Mouse (Mus musculus) MEL (cell line): ENCODE data around the gene Tmeff1. TPM values are rescaled to one million over a fixed set of nuclear protein-coding genes. Genes with fewer than 3 reads are reported as not detected.

Source experiments
- DNase-seq: peaks from one replicate; pipeline ENCODE4 v3.0.0; 2011; ENCODE audit warnings: low read depth, low spot score
- H3K27ac ChIP-seq: 2 replicates; pipeline ENCODE4 v1.5.1; 2012; ENCODE audit warnings: low read depth, mild to moderate bottlenecking, control low read depth, low read length, moderate library complexity; ENCODE audit not compliant: control insufficient read depth
- H3K27me3 ChIP-seq, 2 experiments: fragments of 150-350 bp in 1 of 2; sonication (generic) in 1 of 2; 2 replicates each; pipeline ENCODE4 v1.6.1; 2012; ENCODE audit warnings: low read length in 2 of 2, mild to moderate bottlenecking in 2 of 2, improper control_type of control experiment in 1 of 2, moderate library complexity in 1 of 2; ENCODE audit not compliant: insufficient read depth in 2 of 2, control insufficient read depth in 1 of 2
- H3K36me3 ChIP-seq, 2 experiments: 2 replicates each; pipeline ENCODE4 v1.6.1; 2012 to 2014; ENCODE audit warnings: low read length in 2 of 2, improper control_type of control experiment in 1 of 2, inconsistent platforms in 1 of 2, mild to moderate bottlenecking in 1 of 2; ENCODE audit not compliant: insufficient read depth in 2 of 2, control insufficient read depth in 1 of 2
- H3K4me1 ChIP-seq, 2 experiments: fragments of 150-350 bp in 1 of 2; sonication (generic) in 1 of 2; 2 replicates each; pipeline ENCODE4 v1.6.1; 2012; ENCODE audit warnings: low read length in 2 of 2, improper control_type of control experiment in 1 of 2, mild to moderate bottlenecking in 1 of 2; ENCODE audit not compliant: insufficient read depth in 2 of 2, control insufficient read depth in 1 of 2
- H3K4me3 ChIP-seq, 2 experiments: fragments of 150-350 bp in 1 of 2; sonication (generic) in 1 of 2; 2 replicates each; pipeline ENCODE4 v1.5.1; 2012; ENCODE audit warnings: low read depth in 2 of 2, low read length in 2 of 2, mild to moderate bottlenecking in 2 of 2, moderate library complexity in 2 of 2, control low read depth in 1 of 2, improper control_type of control experiment in 1 of 2; ENCODE audit not compliant: control insufficient read depth in 1 of 2, insufficient read depth in 1 of 2
- H3K79me2 ChIP-seq: 2 replicates; pipeline ENCODE4 v1.6.1; 2012; ENCODE audit warnings: mild to moderate bottlenecking, low read length, moderate library complexity; ENCODE audit not compliant: control insufficient read depth, poor library complexity, insufficient read depth
- H3K9ac ChIP-seq: 2 replicates; pipeline ENCODE4 v1.6.1; 2012; ENCODE audit warnings: low read depth, mild to moderate bottlenecking, control low read depth, low read length, moderate library complexity; ENCODE audit not compliant: control insufficient read depth, poor library complexity, severe bottlenecking
- H3K9me3 ChIP-seq: fragments of 150-350 bp; sonication (generic); replicated peaks from 2 replicates; pipeline ENCODE4 v1.6.1; 2012; ENCODE audit warnings: mild to moderate bottlenecking, low read length, improper control_type of control experiment, moderate library complexity; ENCODE audit not compliant: insufficient read depth
- BHLHE40 ChIP-seq: IDR thresholded peaks from 2 replicates; pipeline ENCODE4 v1.6.1; 2012; ENCODE audit warnings: low read depth, mild to moderate bottlenecking, inconsistent platforms, low read length, improper control_type of control experiment, borderline replicate concordance
- CTCF ChIP-seq, 3 experiments: IDR thresholded peaks in 2 of 3; conservative IDR thresholded peaks in 1 of 3; 2 replicates each; pipeline ENCODE4 v1.5.1; 2011 to 2012; ENCODE audit warnings: low read length in 3 of 3, low read depth in 2 of 3, mild to moderate bottlenecking in 2 of 3, improper control_type of control experiment in 1 of 3, inconsistent platforms in 1 of 3, mixed read lengths in 1 of 3, moderate library complexity in 1 of 3; ENCODE audit not compliant: control insufficient read depth in 1 of 3, insufficient read depth in 1 of 3, poor library complexity in 1 of 3, severe bottlenecking in 1 of 3
- E2F4 ChIP-seq: IDR thresholded peaks from 2 replicates; pipeline ENCODE4 v1.6.1; 2011; ENCODE audit warnings: low read depth, low read length, improper control_type of control experiment, borderline replicate concordance
- ELF1 ChIP-seq: IDR thresholded peaks from 2 replicates; pipeline ENCODE4 v1.6.1; 2014; ENCODE audit warnings: low read depth, mild to moderate bottlenecking, inconsistent platforms, low read length, improper control_type of control experiment, moderate library complexity
- EP300 ChIP-seq, 2 experiments: IDR thresholded peaks; 2 replicates each; pipeline ENCODE4 v1.6.1; 2011; ENCODE audit warnings: improper control_type of control experiment in 2 of 2, low read length in 2 of 2, low read depth in 1 of 2, mild to moderate bottlenecking in 1 of 2
- ETS1 ChIP-seq: IDR thresholded peaks from 2 replicates; pipeline ENCODE4 v1.6.1; 2012; ENCODE audit warnings: low read depth, mild to moderate bottlenecking, inconsistent platforms, low read length, improper control_type of control experiment, moderate library complexity
- GATA1 ChIP-seq: IDR thresholded peaks from 2 replicates; pipeline ENCODE4 v1.6.1; 2011; ENCODE audit warnings: low read depth, low read length, improper control_type of control experiment
- KAT2A ChIP-seq: conservative IDR thresholded peaks from 2 replicates; pipeline ENCODE4 v1.6.1; 2012; ENCODE audit warnings: low read depth, low read length, improper control_type of control experiment, inconsistent platforms
- MAFK ChIP-seq: IDR thresholded peaks from 2 replicates; pipeline ENCODE4 v1.6.1; 2011; ENCODE audit warnings: low read depth, mild to moderate bottlenecking, low read length, improper control_type of control experiment, borderline replicate concordance
- MEF2A ChIP-seq: IDR thresholded peaks from 2 replicates; pipeline ENCODE4 v1.6.1; 2014; ENCODE audit warnings: low read depth, mild to moderate bottlenecking, inconsistent platforms, low read length, improper control_type of control experiment; ENCODE audit not compliant: poor library complexity, insufficient replicate concordance, severe bottlenecking; ENCODE audit errors: extremely low read depth
- MYB ChIP-seq: IDR thresholded peaks from 2 replicates; pipeline ENCODE4 v1.6.1; 2011; ENCODE audit warnings: mild to moderate bottlenecking, low read depth, low read length, improper control_type of control experiment
- MYC ChIP-seq: IDR thresholded peaks from 2 replicates; pipeline ENCODE4 v1.6.1; 2011; ENCODE audit warnings: low read depth, mild to moderate bottlenecking, low read length, improper control_type of control experiment, moderate library complexity
- NRF1 ChIP-seq: IDR thresholded peaks from 2 replicates; pipeline ENCODE4 v1.6.1; 2014; ENCODE audit warnings: low read depth, mild to moderate bottlenecking, inconsistent platforms, low read length, improper control_type of control experiment, moderate library complexity; ENCODE audit not compliant: poor library complexity, insufficient read depth, severe bottlenecking
- POLR2A ChIP-seq, 2 experiments: IDR thresholded peaks; 2 replicates each; pipeline ENCODE4 v1.6.1; 2011 to 2012; ENCODE audit warnings: low read length in 2 of 2, mild to moderate bottlenecking in 2 of 2, control low read depth in 1 of 2, improper control_type of control experiment in 1 of 2, low read depth in 1 of 2, moderate library complexity in 1 of 2; ENCODE audit not compliant: control insufficient read depth in 1 of 2, insufficient read depth in 1 of 2, poor library complexity in 1 of 2
- RAD21 ChIP-seq: IDR thresholded peaks from 2 replicates; pipeline ENCODE4 v1.6.1; 2011; ENCODE audit warnings: mild to moderate bottlenecking, low read depth, low read length, improper control_type of control experiment
- SMC3 ChIP-seq: IDR thresholded peaks from 2 replicates; pipeline ENCODE4 v1.6.1; 2011; ENCODE audit warnings: low read depth, low read length, improper control_type of control experiment
- USF1 ChIP-seq: IDR thresholded peaks from 2 replicates; pipeline ENCODE4 v1.6.1; 2014; ENCODE audit warnings: low read depth, mild to moderate bottlenecking, inconsistent platforms, low read length, improper control_type of control experiment, moderate library complexity
- USF2 ChIP-seq, 2 experiments: IDR thresholded peaks; 2 replicates each; pipeline ENCODE4 v1.6.1; 2011 to 2012; ENCODE audit warnings: improper control_type of control experiment in 2 of 2, low read length in 2 of 2, borderline replicate concordance in 1 of 2, inconsistent platforms in 1 of 2, low read depth in 1 of 2, mild to moderate bottlenecking in 1 of 2; ENCODE audit not compliant: insufficient read depth in 1 of 2
- ZC3H11A ChIP-seq: IDR thresholded peaks from 2 replicates; pipeline ENCODE4 v1.6.1; 2012; ENCODE audit warnings: low read depth, mild to moderate bottlenecking, inconsistent platforms, low read length, improper control_type of control experiment
- ZKSCAN1 ChIP-seq: IDR thresholded peaks from 2 replicates; pipeline ENCODE4 v1.6.1; 2012; ENCODE audit warnings: low read depth, mild to moderate bottlenecking, inconsistent platforms, low read length, improper control_type of control experiment, moderate library complexity
- ZMIZ1 ChIP-seq: IDR thresholded peaks from 2 replicates; pipeline ENCODE4 v1.6.1; 2012; ENCODE audit warnings: low read depth, mild to moderate bottlenecking, inconsistent platforms, low read length, improper control_type of control experiment, moderate library complexity
- polyA plus RNA-seq, 2 experiments: library from polyadenylated mRNA; stranded (reverse) in 1 of 2; unstranded in 1 of 2; fragments of >175 nt in 1 of 2; fragments of >200 nt in 1 of 2; gene quantifications; 2 replicates each; pipeline versions ENCODE4 v1.2.1 to v1.2.4; 2012; ENCODE audit warnings: low replicate concordance in 2 of 2, low read depth in 1 of 2; ENCODE audit not compliant: insufficient read length in 2 of 2, insufficient read depth in 1 of 2, missing spikeins in 1 of 2
- total RNA-seq: library from RNA; depleted of rRNA; stranded (reverse); fragments of 300-350 nt; gene quantifications from 2 replicates; pipeline ENCODE4 v1.2.3, GENCODE M21; 2012

The Tmeff1 gene
- total and polyA plus RNA-seq, 3 experiments, result not detected

GRCm38 (mm10) chr4:48545966-48546365, 39.0 kb upstream of the Tmeff1 start:
- TF ChIP-seq EP300 (IDR thresholded peaks at IDR 0.05; ENCODE audit: low read depth in 1 of 2, low read length in 2 of 2) (no peak), ZKSCAN1 (no peak), GATA1 (no peak), ELF1 (no peak), USF1 (no peak), ZMIZ1 (no peak), SMC3 (no peak), POLR2A (IDR thresholded peaks at IDR 0.05; ENCODE audit: control insufficient read depth in 1 of 2, insufficient read depth in 1 of 2, low read depth in 1 of 2, low read length in 2 of 2, poor library complexity in 1 of 2) (no peak)
- Histone ChIP-seq H3K9ac (no peak overlapping the region), H3K4me3 (no peak overlapping the region), H3K36me3 (no peaks in the 10 kb centered on the region), H3K79me2 (no peaks in the 10 kb centered on the region), H3K9me3 (no peaks in the 10 kb centered on the region), H3K27ac (no peak overlapping the region), H3K4me1 (no peaks in the 10 kb centered on the region), H3K27me3 (no peaks in the 10 kb centered on the region)
- peak; percentile 38 for DNase-seq

- no peak for TF ChIP-seq MEF2A
- TF ChIP-seq GATA1, result no peak
- TF ChIP-seq E2F4, result no peak
- no peak for TF ChIP-seq NRF1
- no peak for TF ChIP-seq ZMIZ1
- TF ChIP-seq EP300 (IDR thresholded peaks at IDR 0.05; ENCODE audit: low read depth in 1 of 2, low read length in 2 of 2), result no peak
- TF ChIP-seq BHLHE40, result no peak
- no peak for TF ChIP-seq POLR2A (IDR thresholded peaks at IDR 0.05; ENCODE audit: control insufficient read depth in 1 of 2, insufficient read depth in 1 of 2, low read depth in 1 of 2, low read length in 2 of 2, poor library complexity in 1 of 2)
- TF ChIP-seq USF2 (IDR thresholded peaks at IDR 0.05; ENCODE audit: borderline replicate concordance in 1 of 2, insufficient read depth in 1 of 2, low read depth in 1 of 2, low read length in 2 of 2), result no peak
- TF ChIP-seq MYB, result no peak
- no peak for TF ChIP-seq USF1
- no peak for TF ChIP-seq MYC
- no peak for TF ChIP-seq ELF1
- no peak for TF ChIP-seq MAFK
- TF ChIP-seq ZC3H11A, result no peak
- TF ChIP-seq KAT2A, result no peak
- no peak for TF ChIP-seq CTCF (IDR thresholded peaks at IDR 0.05 in 2 of 3, conservative IDR thresholded peaks at IDR 0.05 in 1 of 3; ENCODE audit: control insufficient read depth in 1 of 3, insufficient read depth in 1 of 3, low read depth in 2 of 3, low read length in 3 of 3, poor library complexity in 1 of 3, severe bottlenecking in 1 of 3)
- TF ChIP-seq RAD21, result no peak
- no peak for TF ChIP-seq SMC3
- no peak for TF ChIP-seq ETS1
- no peaks in the 10 kb centered on the region for H3K79me2 ChIP-seq
- H3K4me1 ChIP-seq, result no peaks in the 10 kb centered on the region
- H3K9me3 ChIP-seq, result no peaks in the 10 kb centered on the region
- H3K27ac ChIP-seq, result no peak overlapping the region
- no peak for DNase-seq
- H3K4me3 ChIP-seq, result no peak overlapping the region
- no peak overlapping the region for H3K9ac ChIP-seq
- no peaks in the 10 kb centered on the region for H3K27me3 ChIP-seq
- no peaks in the 10 kb centered on the region for H3K36me3 ChIP-seq
Observed at GRCm38 (mm10) chr4:48546568-48547496, 38.1 kb upstream of the Tmeff1 start.
